Mouse (Mus musculus) activated CD4-positive, CD25-positive, alpha-beta regulatory T cell, adult 4 months (primary cell): ENCODE data around the gene Scml4. TPM values are rescaled to one million over a fixed set of nuclear protein-coding genes. Genes with fewer than 3 reads are reported as not detected.

Experiments
- ATAC-seq: one replicate; pipeline ENCODE4 v1.8.0; 2017
- polyA plus RNA-seq, 2 experiments: library from polyadenylated mRNA; unstranded; fragments of 100-300 nt; shearing (Covaris generic); gene quantifications; one replicate each; pipeline ENCODE4 v1.2.1; 2017

Scml4 gene
- polyA plus RNA-seq, 2 experiments from 2014 or later, result 26.9 to 40.4 TPM

DNA sequence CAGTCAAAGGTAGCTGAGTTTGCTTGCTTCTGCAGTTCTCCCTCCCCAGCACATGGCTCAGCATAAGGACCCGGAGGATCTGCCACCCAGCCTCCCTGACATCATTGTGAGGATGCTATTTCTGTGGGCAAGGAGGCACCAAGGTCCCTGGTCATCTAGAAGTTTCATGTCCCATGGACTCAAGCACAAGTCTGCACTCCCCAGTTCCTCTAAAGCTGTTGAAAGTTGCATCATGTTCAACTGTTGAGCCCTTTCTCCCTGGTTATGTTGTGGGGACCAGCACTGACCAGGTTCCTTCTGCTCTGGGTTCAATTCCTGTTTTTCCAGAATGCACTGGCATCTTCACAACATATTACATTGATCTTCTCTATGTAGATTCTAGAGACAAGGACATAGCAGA is 42.9 kb downstream of the Scml4 start:
- ATAC-seq, result no peak

- peak; percentile 89 for ATAC-seq
These were observed 48.4 kb downstream of the Scml4 start for GRCm38 (mm10) chr10:42908562-42908961.

- no peak for ATAC-seq
These were observed 50.4 kb downstream of the Scml4 start for GRCm38 (mm10) chr10:42910567-42910966.

- ATAC-seq, result no peak
These were observed 51.9 kb downstream of the Scml4 start for GRCm38 (mm10) chr10:42912056-42912455.

DNA sequence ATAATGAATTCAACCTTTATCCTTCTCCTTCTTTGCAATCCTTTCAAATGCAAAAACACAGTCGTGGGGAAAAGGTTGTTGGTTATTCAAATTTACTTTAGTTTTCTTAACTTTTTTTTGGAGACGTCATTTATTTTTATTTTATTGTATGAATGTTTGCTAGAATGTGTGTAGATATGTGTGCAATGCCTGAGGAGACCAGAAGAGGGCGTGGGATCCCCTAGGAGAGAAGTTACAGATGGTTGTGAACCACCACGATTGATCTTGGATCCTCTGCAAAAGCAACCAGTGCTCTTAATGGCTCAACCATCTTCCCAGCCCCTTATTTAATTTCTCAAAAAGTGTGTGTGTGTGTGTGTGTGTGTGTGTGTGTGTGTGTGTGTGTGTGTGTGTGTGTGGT is 53.0 kb downstream of the Scml4 start:
- ATAC-seq, result no peak

- ATAC-seq, result no peak
These were observed 54.0 kb downstream of the Scml4 start for GRCm38 (mm10) chr10:42914146-42914545.

DNA sequence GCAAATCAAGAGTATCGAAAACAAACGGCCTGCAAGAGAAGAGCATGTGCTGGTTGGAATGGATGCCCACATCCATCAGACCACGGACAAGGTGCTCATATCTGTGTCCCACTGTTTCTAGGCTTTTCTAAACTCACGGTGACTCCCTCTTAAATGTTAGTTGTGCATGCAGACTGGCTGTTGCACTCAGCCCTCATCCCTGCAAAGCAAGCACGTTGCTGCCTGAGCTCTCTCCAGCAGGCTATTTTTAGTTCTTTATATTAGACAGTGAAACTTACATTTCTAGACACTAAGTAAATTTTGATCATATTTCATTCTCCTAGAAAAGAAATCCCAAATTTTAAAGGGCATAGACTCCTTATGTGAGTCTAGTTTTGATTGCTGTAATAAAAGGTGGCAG is 57.2 kb downstream of the Scml4 start:
- no peak for ATAC-seq

GRCm38 (mm10) chr10:42919786-42920185 is 59.6 kb downstream of the Scml4 start:
- ATAC-seq, result no peak

DNA sequence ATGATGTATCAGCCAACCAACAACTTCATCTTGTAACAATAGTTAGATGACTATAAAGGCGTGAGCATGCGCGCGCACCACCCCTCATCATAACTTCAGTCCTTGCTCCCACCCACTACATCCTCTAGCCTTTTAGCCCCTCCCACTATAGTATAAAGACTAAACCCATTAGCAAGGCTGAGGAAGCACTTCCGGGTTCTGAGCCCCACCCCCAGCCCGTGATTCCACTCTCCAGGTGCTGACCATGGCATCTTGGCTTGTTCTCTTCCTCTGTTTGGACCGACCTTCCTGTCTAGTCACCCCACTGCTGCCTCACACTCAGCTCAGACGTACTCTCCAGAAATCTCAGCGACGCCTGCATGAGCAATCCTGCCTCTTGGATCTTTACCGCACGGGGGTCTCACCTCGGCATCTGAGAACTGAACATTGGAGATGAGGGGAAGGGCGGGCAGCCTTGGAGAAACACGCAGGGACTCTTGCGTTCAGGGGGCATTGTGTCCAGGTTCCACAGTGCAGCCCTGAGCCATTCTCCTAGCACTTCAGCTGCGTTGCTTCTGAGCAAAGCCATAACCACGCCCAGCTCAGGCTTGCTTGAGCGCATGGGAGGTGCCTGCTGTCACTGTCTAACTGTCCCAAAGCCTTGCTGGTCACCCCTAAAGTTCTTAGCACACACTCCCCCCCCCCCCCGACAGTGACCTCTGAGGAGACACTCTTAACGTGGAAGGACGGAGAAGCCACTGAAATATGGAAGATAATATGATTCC is 65.1 kb downstream of the Scml4 start:
- ATAC-seq, result no peak

DNA sequence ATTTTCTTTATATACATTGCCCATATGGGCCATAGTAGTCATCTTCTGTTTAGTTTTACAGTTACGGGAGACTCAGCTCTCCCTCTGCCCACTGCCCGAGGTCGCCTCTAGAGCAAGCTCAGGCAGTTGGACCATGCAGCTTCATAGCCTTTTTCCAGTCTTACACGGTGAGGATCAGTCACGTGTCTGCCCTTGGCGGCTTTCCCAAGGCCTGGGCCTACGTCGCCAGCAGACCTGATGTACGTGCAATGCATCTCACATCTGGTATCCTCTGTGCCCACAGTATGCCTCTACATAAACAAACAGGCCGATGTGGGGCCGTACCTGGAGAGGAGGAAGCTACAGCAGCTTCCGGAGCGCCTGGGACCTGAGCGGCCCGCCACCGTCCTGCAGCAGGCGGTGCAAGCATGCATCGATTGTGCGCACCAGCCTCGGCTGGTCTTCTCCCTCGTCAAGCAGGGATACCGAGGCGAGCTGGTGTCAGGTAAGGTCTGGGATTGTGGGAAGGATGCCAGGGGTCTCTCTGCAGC is 70.0 kb downstream of the Scml4 start:
- no peak for ATAC-seq

- ATAC-seq, result no peak
These were observed 72.8 kb downstream of the Scml4 start for GRCm38 (mm10) chr10:42932862-42933480.

DNA sequence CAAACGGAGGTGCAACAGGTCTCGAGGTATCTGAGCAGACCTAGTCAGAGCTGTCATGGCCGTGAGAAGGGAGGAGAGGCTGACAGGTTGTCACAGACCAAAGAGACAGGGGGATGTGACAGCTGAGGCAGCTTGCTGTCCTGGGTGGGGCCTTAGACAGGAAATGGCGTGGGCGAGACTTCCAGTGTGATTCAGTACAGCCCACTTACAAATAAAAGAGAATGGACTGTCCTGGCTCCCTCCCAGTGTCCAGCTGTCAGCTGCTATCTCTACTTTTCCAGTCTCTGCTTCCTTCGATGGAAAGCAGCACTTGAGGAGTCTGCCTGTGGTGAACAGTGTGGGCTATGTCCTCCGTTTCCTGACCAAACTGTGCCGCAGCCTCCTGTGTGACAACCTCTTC is 74.5 kb downstream of the Scml4 start:
- peak; percentile 81 for ATAC-seq

GRCm38 (mm10) chr10:42936205-42936604 is 76.0 kb downstream of the Scml4 start:
- ATAC-seq, result no peak

DNA sequence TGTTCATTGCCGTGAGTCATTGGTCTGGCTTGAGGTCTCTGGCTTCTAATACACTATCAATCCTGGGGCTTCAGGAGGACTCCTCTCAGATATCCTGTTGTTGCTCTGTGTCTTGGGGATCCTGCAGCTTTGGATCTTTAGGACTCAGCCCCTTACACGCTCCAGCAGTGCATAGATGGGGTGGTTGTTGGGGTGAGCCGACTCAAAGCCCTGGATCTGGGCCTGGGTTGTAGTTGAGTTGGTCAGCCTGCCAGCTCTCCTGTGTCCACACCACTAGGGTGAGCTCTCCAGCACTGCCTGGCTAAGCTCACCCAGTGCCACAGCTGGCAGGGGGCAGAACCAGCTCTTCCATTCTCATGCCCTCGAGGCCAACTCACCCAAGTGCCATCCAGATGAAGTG is 78.2 kb downstream of the Scml4 start:
- no peak for ATAC-seq

DNA sequence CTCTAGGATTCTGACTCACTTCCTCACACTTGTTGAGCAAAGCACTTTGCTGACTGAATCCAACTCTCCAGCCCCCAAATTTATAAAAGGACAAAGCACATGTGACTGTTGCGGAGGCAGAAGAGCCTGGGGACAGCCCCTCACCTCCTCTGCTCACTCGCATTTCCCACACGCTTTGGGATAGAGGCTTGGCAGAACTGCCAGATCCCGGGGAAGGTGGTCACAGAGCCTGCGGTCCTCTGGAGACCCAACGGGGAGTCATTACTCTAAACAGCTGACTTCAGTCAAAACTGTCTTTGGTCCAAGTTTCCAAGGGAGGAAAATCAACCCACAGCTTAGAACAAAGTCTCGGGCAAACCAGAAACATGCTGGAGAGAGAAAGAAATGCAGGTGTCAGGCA is 79.5 kb downstream of the Scml4 start:
- no peak for ATAC-seq

GRCm38 (mm10) chr10:42940193-42941050 is 80.3 kb downstream of the Scml4 start:
- no peak for ATAC-seq

GRCm38 (mm10) chr10:42941278-42941677 is 81.1 kb downstream of the Scml4 start:
- ATAC-seq, result no peak

GRCm38 (mm10) chr10:42941697-42942221 is 81.6 kb downstream of the Scml4 start:
- peak; percentile 59 for ATAC-seq

- ATAC-seq, result no peak
These were observed 82.1 kb downstream of the Scml4 start for GRCm38 (mm10) chr10:42942300-42942699.

DNA sequence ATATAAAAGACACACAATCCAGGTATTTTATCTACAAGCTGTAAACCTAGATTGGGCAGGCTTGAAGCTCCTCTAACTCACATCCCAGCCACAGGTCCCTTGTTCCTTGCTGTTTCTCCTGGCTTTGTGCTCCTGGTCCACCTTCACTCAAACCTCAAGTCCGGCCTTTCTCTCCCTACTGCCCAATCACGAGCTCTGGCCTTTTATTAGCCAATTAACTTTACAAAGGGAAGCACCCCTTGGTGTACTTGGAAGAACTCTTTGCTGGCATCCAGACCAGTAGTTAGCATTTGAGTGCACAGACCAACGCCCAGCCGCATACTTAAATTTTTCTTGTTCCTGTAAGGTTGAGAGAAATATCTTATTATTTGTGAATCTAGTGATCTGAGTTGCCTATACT is 85.1 kb downstream of the Scml4 start:
- no peak for ATAC-seq

DNA sequence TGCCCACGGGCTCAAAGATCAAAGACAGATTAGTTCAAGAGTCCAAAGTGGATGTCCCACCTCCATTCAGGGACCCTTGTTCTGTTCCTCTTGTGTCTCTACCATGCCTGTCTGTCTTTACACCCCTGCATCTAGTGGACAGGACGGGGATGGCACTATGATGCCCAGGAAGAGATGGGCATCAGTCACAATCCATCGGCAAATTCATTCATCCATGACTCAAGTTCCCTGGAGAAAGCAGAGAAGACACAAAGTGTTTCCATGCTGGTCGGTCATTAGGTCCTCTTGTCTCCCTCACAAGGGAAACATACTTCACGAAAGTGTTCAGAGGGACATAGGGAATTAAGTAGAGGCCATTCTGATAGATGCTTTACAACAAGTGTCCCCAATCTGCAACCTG is 87.2 kb downstream of the Scml4 start:
- no peak for ATAC-seq

DNA sequence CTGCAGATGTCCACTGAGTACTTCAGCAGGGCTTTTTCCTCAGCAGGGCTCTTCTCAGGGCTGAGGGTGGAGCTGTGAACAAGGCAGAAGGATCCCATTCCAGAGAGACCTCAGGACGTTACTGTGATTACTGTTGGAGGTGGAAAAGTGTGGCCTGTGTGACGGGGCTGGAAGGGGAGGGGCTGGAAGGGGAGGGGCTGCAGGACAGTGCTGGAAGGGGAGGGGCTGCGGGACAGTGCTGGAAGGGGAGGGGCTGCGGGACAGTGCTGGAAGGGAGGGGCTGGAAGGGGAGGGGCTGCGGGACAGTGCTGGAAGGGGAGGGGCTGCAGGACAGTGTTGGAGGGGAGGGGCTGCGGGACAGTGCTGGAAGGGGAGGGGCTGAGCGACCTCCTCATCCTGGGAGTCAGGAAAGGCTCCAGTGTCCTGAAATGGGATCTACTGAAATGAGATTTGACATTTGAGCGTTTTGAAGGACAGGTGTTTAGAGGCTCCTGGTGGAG is 90.1 kb downstream of the Scml4 start:
- ATAC-seq, result no peak
